Mouse (Mus musculus): ENCODE results near the gene Kmo.

GRCm38 (mm10) chr1:175648615-175649014, 28.4 kb downstream of the Kmo start:
- TF ChIP-seq CHD2 (IDR thresholded peaks at IDR 0.05; ENCODE audit: low read depth, low read length) (no peak), HCFC1 (IDR thresholded peaks at IDR 0.05; ENCODE audit: borderline replicate concordance, insufficient read depth, low read length) (no peak)
